In genomic region chr10:89510547-89510946, GRCm38 (mm10) we compare ENCODE assay signal across 24 mouse cellular contexts. TPM values are rescaled to one million over a fixed set of nuclear protein-coding genes. Genes with fewer than 3 reads are reported as not detected.
"Had no signal": no experiment of that assay in that cellular context is flagged by ENCODE, and none has a peak within 500 bp of the region (broad histone marks: within the 10 kb centered on the region; RNA-seq: fewer than 3 reads in every experiment).

No protein-coding gene starts in this region.

- H3K9ac ChIP-seq: kidney, embryonic 15.5 days; limb, embryonic 13.5 days; liver, embryonic 12.5 days; liver, embryonic 15.5 days; lung, embryonic 15.5 days; neural tube, embryonic 12.5 days; neural tube, embryonic 15.5 days had no signal

- H3K4me1 ChIP-seq: kidney, embryonic 15.5 days; limb, embryonic 10.5 days; limb, embryonic 13.5 days; liver, embryonic 15.5 days; lung, embryonic 15.5 days; megakaryocyte, embryonic 14.5 days; midbrain, embryonic 10.5 days; neural tube, embryonic 12.5 days; neural tube, embryonic 15.5 days had no signal

- H3K4me3 ChIP-seq: kidney, embryonic 15.5 days; limb, embryonic 10.5 days; limb, embryonic 13.5 days; liver, embryonic 12.5 days; liver, embryonic 15.5 days; lung, embryonic 15.5 days; megakaryocyte, embryonic 14.5 days; midbrain, embryonic 10.5 days; neural tube, embryonic 12.5 days; neural tube, embryonic 15.5 days had no signal

- DNase-seq: kidney, adult 11 months; kidney, adult 8-10 months; kidney, postnatal 10 days; kidney, postnatal 36 days; liver; lung, adult 18-20 months; lung, postnatal 10 days; lung, postnatal 36 days; midbrain, embryonic 14.5 days; right cerebral cortex, adult 18-20 months; right cerebral cortex, postnatal 25 days; thymus, adult 2 months; thymus, postnatal 14 days; thymus, postnatal 4 days had no signal

- H3K4me2 ChIP-seq: kidney, embryonic 15.5 days; limb, embryonic 13.5 days; liver, embryonic 12.5 days; liver, embryonic 15.5 days; lung, embryonic 15.5 days; neural tube, embryonic 12.5 days; neural tube, embryonic 15.5 days had no signal

- H3K9me3 ChIP-seq: kidney, embryonic 15.5 days; limb, embryonic 10.5 days; limb, embryonic 13.5 days; liver, embryonic 12.5 days; liver, embryonic 15.5 days; lung, embryonic 15.5 days; midbrain, embryonic 10.5 days; neural tube, embryonic 12.5 days; neural tube, embryonic 15.5 days had no signal

- ATAC-seq: liver, embryonic 12.5 days had no signal

- H3K36me3 ChIP-seq: kidney, embryonic 15.5 days; limb, embryonic 10.5 days; limb, embryonic 13.5 days; liver, embryonic 12.5 days; liver, embryonic 15.5 days; lung, embryonic 15.5 days; midbrain, embryonic 10.5 days; neural tube, embryonic 12.5 days; neural tube, embryonic 15.5 days had no signal

- H3K27ac ChIP-seq: kidney, embryonic 15.5 days; limb, embryonic 10.5 days; limb, embryonic 13.5 days; liver, embryonic 12.5 days; liver, embryonic 15.5 days; lung, embryonic 15.5 days; midbrain, embryonic 10.5 days; neural tube, embryonic 12.5 days; neural tube, embryonic 15.5 days had no signal

- H3K27me3 ChIP-seq: kidney, embryonic 15.5 days; limb, embryonic 13.5 days; liver, embryonic 12.5 days; liver, embryonic 15.5 days; lung, embryonic 15.5 days; megakaryocyte, embryonic 14.5 days; neural tube, embryonic 12.5 days; neural tube, embryonic 15.5 days had no signal

RNA-seq across cellular contexts. Expression of gene Nr1h4, which starts 22.8 kb away (rescaled TPM):
- polyA plus RNA-seq: limb, embryonic 10.5 days; limb, embryonic 13.5 days; midbrain, embryonic 14.5 days; neural tube, embryonic 12.5 days; neural tube, embryonic 15.5 days had no signal
